Mouse (Mus musculus): Measurements from ENCODE around the gene Angptl2. TPM values are rescaled to one million over a fixed set of nuclear protein-coding genes. Genes with fewer than 3 reads are reported as not detected.

Angptl2 gene
- polyA plus RNA-seq, 1 experiment from 2014 or later: 24.2 TPM

DNA sequence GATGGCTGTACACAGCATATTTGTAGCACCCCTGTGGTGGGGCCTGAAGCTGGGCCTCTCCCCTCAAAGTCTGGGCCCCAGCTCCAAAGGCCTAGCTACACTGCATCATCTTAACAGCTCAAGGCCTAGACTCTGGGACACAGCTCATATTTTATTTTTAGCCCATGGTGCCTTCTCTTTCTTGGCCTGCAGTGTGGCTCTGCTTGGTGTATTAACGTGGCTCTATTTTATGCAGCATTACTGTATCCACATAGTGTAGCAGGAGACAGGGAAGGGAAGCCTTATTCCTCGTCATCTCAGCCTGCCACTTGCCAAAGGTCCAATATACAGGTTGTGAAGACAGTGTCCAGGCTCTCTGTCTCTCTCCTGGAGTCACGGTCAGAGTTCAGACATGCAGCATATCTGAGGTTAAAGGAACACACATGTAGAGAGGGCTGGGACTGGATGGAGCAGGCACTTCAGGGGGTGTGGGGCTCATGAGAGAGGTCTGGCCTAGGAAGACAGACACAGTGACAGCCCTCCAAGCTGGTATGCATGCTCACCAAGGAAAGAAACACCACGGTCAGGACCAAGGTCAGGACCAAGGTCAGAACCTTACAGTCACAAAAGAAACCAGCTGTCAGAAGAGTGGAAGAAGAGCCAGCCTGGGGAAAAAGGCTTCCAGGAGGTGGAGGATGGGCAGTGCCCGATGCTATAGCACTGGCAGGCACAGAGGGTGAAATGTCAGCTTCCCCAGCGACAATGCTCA, 52.7 kb downstream of the Angptl2 start:
- Histone ChIP-seq H3K9ac (ENCODE audit: low read depth, low read length) (no peak overlapping the region), H3K27me3 (replicated peaks; ENCODE audit: control insufficient read depth, insufficient read depth, low read length) (no peaks in the 10 kb centered on the region), H3K27ac (ENCODE audit: low read depth, low read length) (no peak overlapping the region), H3K4me3 (ENCODE audit: low read depth, low read length) (no peak overlapping the region), H3K9me3 (ENCODE audit: control insufficient read depth) (no peaks in the 10 kb centered on the region), H3K4me1 (replicated peaks; ENCODE audit: control insufficient read depth, insufficient read depth, low read length) (no peaks in the 10 kb centered on the region), H3K4me2 (replicated peaks; ENCODE audit: low read depth) (no peak overlapping the region), H3K36me3 (ENCODE audit: control insufficient read depth, insufficient read depth) (peaks cover 15% of the 10 kb centered on the region; the same call in 1 of the 2 replicates)
- WGBS: 67% methylated on average over 6 of the region's 6 CpGs
- ATAC-seq: no peak
- no peak for TF ChIP-seq CTCF (IDR thresholded peaks at IDR 0.05; ENCODE audit: low read depth)

DNA sequence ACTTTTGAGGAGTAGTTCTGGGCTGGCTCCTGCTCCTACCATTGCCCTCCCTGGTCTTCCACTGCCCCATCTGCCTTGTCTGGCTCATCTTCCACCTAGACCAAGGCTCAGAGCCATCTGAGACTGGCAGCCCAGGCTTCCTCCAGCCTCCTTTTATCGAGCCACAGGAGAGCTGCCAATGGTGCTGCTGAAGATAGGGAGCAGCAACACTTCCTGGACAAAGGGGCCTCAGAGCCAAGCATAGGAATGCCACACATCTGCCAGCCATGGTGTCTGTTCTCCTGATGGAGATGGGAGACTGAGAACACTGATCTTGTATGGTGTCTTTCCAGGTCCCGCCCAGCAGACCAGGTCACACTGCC, 53.2 kb downstream of the Angptl2 start:
- Histone ChIP-seq H3K27ac (ENCODE audit: low read depth, low read length) (no peak overlapping the region), H3K9ac (ENCODE audit: low read depth, low read length) (no peak overlapping the region), H3K4me1 (replicated peaks; ENCODE audit: control insufficient read depth, insufficient read depth, low read length) (no peaks in the 10 kb centered on the region), H3K9me3 (ENCODE audit: control insufficient read depth) (no peaks in the 10 kb centered on the region), H3K27me3 (replicated peaks; ENCODE audit: control insufficient read depth, insufficient read depth, low read length) (no peaks in the 10 kb centered on the region), H3K36me3 (ENCODE audit: control insufficient read depth, insufficient read depth) (peaks cover 15% of the 10 kb centered on the region; the same call in 1 of the 2 replicates), H3K4me3 (ENCODE audit: low read depth, low read length) (no peak overlapping the region), H3K4me2 (replicated peaks; ENCODE audit: low read depth) (no peak overlapping the region)
- ATAC-seq: no peak
- TF ChIP-seq CTCF (IDR thresholded peaks at IDR 0.05; ENCODE audit: low read depth): no peak
- WGBS: 90% methylated on average over 2 of the region's 2 CpGs

DNA sequence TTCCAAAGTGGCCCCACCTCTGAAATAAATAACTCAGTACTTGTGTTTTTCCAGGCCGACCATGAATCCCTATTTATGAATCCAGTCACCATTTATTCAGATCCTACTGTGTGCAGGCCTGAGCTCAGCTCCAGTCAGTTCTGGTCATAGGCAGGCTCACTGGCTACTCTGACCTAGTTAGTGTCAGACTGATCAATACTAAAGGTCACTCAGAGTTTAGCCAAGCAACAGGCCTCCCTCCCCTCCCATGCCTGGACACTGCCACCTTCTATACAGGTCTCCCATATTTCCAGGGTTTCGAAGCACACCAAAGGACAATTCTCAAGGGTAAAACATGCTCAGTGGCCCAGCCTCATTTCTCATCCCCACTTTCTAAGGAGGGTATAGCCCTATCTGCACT, 54.7 kb downstream of the Angptl2 start:
- no peak for TF ChIP-seq CTCF (IDR thresholded peaks at IDR 0.05; ENCODE audit: low read depth)
- H3K27me3 ChIP-seq (replicated peaks; ENCODE audit: control insufficient read depth, insufficient read depth, low read length): no peaks in the 10 kb centered on the region
- no peak for ATAC-seq
- no peak overlapping the region for H3K4me3 ChIP-seq (ENCODE audit: low read depth, low read length)
- no peaks in the 10 kb centered on the region for H3K9me3 ChIP-seq (ENCODE audit: control insufficient read depth)
- H3K27ac ChIP-seq (ENCODE audit: low read depth, low read length): no peak overlapping the region
- H3K36me3 ChIP-seq (ENCODE audit: control insufficient read depth, insufficient read depth): peaks cover 15% of the 10 kb centered on the region; the same call in 1 of the 2 replicates
- 84% methylated on average over 2 of the region's 2 CpGs for WGBS
- no peaks in the 10 kb centered on the region for H3K4me1 ChIP-seq (replicated peaks; ENCODE audit: control insufficient read depth, insufficient read depth, low read length)
- no peak overlapping the region for H3K9ac ChIP-seq (ENCODE audit: low read depth, low read length)
- no peak overlapping the region for H3K4me2 ChIP-seq (replicated peaks; ENCODE audit: low read depth)

DNA sequence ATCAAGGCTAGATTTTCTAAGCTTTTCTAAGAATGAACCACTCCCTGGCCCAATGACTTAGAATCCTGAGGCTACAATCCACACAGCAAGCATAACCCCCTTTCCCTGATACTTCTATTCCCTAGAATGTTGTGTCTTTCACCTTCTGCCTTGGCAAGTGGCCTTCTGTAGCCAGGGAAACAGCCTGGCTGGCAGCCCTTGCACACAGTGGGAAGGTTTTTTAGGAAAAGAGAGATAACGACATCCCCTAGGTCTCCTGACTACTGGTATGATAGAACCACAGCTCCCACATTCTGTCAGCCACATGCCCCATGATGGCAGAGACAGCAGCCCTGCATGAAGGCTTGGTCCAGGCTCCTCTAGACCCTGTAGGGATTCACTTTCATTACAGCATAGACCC, 55.6 kb downstream of the Angptl2 start:
- Histone ChIP-seq H3K4me3 (ENCODE audit: low read depth, low read length) (no peak overlapping the region), H3K4me1 (replicated peaks; ENCODE audit: control insufficient read depth, insufficient read depth, low read length) (no peaks in the 10 kb centered on the region), H3K27ac (ENCODE audit: low read depth, low read length) (no peak overlapping the region), H3K9ac (ENCODE audit: low read depth, low read length) (no peak overlapping the region), H3K4me2 (replicated peaks; ENCODE audit: low read depth) (no peak overlapping the region), H3K9me3 (ENCODE audit: control insufficient read depth) (no peaks in the 10 kb centered on the region), H3K36me3 (ENCODE audit: control insufficient read depth, insufficient read depth) (peaks cover 15% of the 10 kb centered on the region; the same call in 1 of the 2 replicates), H3K27me3 (replicated peaks; ENCODE audit: control insufficient read depth, insufficient read depth, low read length) (no peaks in the 10 kb centered on the region)
- ATAC-seq: no peak
- TF ChIP-seq CTCF (IDR thresholded peaks at IDR 0.05; ENCODE audit: low read depth): no peak
- 79% methylated on average over 1 of the region's 1 CpGs for WGBS

DNA sequence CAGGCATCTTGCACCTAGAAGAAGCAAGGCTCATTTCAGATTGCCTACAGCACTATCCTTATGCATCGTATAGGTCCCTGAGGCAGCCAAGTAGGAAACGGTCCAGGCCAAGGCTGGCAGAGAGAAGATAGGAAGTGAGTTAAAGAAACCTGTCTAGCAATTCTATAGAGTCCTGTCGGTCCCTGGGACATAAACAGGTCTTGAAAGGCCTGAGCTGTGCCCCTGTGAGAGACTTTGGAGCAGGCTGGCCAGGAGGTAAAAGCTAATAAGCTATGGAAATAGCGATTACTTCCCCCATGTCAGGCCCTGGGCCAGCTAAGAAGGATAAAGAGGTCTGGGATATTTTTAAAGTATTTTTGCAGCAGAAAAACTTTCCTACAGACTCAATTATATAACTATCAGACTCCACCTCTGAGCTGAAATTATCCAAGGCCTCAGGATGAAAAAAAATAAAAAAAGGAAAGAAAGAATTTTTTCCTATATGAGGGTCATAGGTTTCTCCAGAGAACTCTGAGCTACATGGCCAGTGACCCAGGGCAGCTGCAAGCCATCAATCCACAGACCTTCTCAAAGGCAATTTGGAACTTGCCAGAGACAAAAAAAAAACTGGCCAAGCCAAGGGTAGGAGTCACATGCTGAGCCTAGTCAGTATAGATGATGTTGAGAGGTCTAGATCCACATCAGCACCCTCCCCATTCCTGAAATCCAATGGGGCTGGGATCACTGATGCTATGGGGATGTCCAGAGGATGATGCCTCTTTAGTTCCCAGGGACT, 57.0 kb downstream of the Angptl2 start:
- no peak overlapping the region for H3K9ac ChIP-seq (ENCODE audit: low read depth, low read length)
- no peaks in the 10 kb centered on the region for H3K9me3 ChIP-seq (ENCODE audit: control insufficient read depth)
- no peaks in the 10 kb centered on the region for H3K4me1 ChIP-seq (replicated peaks; ENCODE audit: control insufficient read depth, insufficient read depth, low read length)
- TF ChIP-seq CTCF (IDR thresholded peaks at IDR 0.05; ENCODE audit: low read depth): no peak
- 68% methylated on average over 4 of the region's 4 CpGs for WGBS
- no peak overlapping the region for H3K4me3 ChIP-seq (ENCODE audit: low read depth, low read length)
- no peak overlapping the region for H3K4me2 ChIP-seq (replicated peaks; ENCODE audit: low read depth)
- H3K27me3 ChIP-seq (replicated peaks; ENCODE audit: control insufficient read depth, insufficient read depth, low read length): no peaks in the 10 kb centered on the region
- no peak for ATAC-seq
- H3K36me3 ChIP-seq (ENCODE audit: control insufficient read depth, insufficient read depth): peaks cover 15% of the 10 kb centered on the region; the same call in 1 of the 2 replicates
- 0 out of 2 replicates have a peak overlapping the region, but pooled peaks have one; percentile 41 for H3K27ac ChIP-seq (ENCODE audit: low read depth, low read length)

DNA sequence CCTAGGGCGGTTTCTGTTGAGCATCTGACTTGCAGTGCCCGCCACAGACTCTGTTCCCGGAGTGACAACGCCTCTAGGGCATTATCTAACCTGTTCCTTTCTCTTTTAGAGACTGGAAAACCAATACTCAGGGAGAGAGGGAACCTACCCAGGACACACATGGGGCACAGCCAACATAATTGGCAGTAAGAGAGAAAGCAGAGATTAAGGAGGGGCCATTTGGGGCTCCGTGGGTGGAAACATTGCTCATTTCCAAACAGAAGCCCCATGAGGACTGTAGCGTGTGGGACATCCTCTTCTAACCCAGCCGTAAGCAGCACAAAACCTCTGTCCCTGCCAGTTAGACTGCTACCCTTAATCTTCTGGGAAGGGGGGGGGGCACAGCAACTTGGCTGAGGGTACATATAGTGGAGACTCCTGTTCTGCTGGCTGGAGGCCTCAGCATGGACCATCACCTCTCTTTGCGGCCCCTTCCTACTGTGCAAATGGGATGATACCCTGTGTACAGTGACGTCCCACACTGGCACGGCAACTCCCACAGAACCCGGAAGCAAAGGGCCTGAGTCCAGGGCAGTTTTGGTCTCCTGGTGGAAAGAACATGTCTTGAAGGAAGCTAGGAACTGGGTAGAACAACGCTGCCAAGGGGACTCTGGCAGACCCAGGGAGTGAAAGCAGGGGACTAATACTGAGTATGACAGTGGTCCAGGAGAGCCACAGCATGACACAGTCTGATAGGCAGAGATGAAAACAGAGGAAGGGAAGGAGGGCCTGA, 59.0 kb downstream of the Angptl2 start:
- H3K9me3 ChIP-seq (ENCODE audit: control insufficient read depth): no peaks in the 10 kb centered on the region
- H3K36me3 ChIP-seq (ENCODE audit: control insufficient read depth, insufficient read depth): 0 out of 2 replicates have a peak, but pooled peaks cover 5% of the 10 kb centered on the region
- no peak overlapping the region for H3K27ac ChIP-seq (ENCODE audit: low read depth, low read length)
- WGBS: 91% methylated on average over 12 of the region's 12 CpGs
- H3K9ac ChIP-seq (ENCODE audit: low read depth, low read length): no peak overlapping the region
- TF ChIP-seq CTCF (IDR thresholded peaks at IDR 0.05; ENCODE audit: low read depth): no peak
- no peak overlapping the region for H3K4me2 ChIP-seq (replicated peaks; ENCODE audit: low read depth)
- ATAC-seq: no peak
- H3K4me1 ChIP-seq (replicated peaks; ENCODE audit: control insufficient read depth, insufficient read depth, low read length): no peaks in the 10 kb centered on the region
- no peak overlapping the region for H3K4me3 ChIP-seq (ENCODE audit: low read depth, low read length)
- H3K27me3 ChIP-seq (replicated peaks; ENCODE audit: control insufficient read depth, insufficient read depth, low read length): no peaks in the 10 kb centered on the region

Measured in intestine, postnatal 0 days (tissue).